Mouse (Mus musculus) layer of hippocampus, postnatal 25 days (tissue): Measurements from ENCODE around the gene Ripor3. TPM values are rescaled to one million over a fixed set of nuclear protein-coding genes. Genes with fewer than 3 reads are reported as not detected.

Experiments
- DNase-seq, 2 experiments: peaks; one replicate each; pipeline ENCODE4 v3.0.0; 2022; ENCODE audit warnings: mixed read lengths in 2 of 2, low spot score in 1 of 2; ENCODE audit errors: extremely low spot score in 1 of 2
- total RNA-seq, 2 experiments: library from RNA; stranded (reverse); gene quantifications; 2 replicates each; pipeline ENCODE4 v1.2.3; 2021

Gene Ripor3
- total RNA-seq, 2 experiments from 2014 or later = 0.42 TPM; not detected in 1

DNA sequence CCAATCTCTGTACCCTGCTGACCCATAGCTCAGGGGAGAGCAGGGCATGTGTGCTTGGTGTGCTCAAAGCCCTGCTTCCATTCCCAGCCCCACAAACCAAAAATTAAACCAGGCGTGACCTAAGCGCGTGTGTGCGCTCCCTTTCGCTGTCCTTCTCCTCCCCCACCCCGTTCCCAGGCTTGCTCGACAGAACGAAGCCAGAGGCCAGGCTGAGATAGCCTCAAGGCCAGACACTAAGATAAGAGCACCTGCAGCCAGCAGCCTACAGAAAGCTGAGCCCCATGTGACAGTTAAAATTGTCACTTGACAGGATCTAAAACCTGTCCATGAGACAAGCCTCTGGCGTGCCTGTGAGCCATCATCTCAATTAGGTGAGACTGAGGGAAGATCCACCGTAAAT, 23.5 kb upstream of the Ripor3 start:
- no peak for DNase-seq

DNA sequence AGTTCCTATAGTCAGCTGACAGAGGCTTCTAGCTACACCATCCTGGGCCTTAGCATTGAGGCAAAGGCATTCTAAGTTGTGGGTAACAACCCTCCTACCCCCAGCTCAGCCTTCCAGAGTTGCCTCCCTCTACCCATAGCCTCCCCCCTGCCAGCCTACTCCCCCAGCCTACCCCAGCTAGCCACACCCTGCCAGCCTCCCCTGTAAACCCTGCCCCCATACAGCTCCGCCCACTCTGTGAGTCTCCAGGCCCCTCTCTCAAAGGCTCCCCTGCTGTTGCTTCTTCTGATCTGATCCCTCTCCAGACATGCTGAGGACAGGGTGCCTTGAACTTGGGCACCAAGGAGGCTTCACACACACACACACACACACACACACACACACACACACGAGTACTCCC, 21.4 kb upstream of the Ripor3 start:
- no peak for DNase-seq

DNA sequence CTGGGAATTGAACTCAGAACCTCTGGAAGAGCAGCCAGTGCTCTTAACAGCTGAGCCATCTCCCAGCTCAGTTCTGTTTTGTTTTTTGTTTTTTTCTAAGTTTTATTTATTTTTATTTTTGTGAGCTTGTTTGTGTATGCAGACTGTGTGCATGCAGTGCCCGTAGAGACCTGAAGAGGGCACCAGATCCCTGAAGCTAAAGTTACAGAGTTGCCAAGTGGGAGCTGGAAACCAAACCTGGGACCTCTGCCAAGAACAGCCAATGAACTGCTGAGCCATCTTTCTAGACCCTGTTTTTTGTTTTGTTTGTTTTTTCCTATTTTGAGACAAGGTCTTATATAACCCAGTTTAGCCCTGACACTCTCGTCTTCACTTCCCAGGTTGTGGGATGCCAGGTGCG, 18.0 kb upstream of the Ripor3 start:
- no peak for DNase-seq

DNA sequence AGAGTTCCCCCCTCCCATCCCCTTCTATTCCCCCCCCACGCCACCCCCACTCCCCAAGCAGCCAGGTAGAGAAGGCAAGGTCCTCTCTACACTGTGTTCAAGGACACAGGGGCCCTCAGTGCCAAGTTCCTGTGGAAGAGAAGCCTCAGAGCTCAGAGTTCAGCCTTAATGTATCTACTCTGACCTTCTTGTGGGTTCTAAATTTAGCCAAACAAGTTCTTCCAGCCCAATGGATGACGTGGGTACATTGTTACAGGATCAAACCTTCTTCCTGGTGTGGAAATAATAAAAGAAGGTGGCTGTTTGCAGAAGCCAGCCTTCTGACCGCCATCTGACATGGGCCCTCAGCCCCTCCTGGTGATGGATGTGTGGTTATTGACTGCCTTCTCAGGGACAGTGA, 16.0 kb upstream of the Ripor3 start:
- no peak for DNase-seq

DNA sequence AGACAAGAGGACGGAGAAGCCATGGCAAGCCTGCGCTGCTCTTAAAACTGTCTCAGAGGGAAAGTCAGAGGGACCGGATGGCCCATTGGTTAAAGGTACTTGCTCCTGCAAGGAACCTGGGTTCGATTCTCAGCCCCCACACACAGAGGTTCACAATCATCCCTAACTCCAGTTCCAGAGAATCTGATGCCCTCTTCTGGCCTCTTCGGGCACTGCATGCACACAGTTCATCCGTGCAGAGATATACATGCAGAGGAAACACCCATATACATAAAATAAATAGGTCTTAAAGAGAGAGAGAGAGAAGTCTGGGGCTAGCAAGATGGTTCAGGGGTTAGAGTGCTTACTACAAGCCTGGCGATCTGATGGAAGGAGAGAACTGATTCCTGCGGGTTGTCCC, 15.5 kb upstream of the Ripor3 start:
- DNase-seq = no peak

DNA sequence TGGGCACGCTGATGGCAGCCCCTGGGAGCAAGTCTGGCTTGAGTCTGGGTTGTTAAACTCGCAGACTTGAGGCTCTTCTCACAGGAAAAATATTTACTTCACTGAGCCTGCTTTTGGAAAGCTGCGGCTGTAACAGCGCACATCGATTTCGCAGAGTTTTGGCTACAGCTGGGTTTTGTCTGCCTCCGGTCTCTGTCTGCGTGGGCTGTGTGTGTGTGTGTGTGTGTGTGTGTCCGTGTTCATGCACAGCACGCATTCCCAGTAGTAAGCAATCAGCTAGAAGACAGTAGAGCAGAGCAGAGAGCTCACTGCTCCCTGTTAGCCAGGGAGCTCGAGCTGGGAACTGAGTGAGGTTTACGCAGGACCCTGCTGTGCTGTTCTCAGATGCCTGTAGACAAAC, 14.8 kb upstream of the Ripor3 start:
- peak; percentile 36 to 45 for DNase-seq

DNA sequence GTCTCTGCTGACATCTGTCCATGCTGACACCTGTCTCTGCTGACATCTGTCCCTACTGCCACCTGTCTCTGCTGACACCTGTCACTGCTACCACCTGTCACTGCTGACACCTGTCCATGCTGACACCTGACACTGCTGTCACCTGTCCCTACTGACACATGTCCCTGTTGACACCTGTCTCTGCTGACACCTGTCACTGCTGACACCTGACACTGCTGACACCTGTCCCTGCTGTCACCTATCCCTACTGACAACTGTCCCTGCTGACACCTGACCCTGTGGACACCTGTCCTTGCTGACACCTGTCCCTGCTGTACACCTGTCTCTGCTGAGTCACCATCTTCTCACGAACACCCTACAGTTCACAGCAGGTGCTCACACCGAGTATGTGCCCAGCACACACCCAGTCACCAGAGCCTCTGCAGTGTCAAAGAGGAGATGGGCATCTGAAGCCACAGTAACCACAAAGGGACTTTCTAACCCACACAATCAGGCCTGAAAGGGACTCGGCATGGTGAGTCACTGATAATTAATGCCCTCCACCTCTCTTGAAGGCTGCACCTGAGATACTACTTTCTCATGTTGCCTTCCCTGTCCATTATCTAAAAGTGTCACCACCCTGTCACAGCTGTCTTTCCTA, 13.5 kb upstream of the Ripor3 start:
- no peak for DNase-seq

DNA sequence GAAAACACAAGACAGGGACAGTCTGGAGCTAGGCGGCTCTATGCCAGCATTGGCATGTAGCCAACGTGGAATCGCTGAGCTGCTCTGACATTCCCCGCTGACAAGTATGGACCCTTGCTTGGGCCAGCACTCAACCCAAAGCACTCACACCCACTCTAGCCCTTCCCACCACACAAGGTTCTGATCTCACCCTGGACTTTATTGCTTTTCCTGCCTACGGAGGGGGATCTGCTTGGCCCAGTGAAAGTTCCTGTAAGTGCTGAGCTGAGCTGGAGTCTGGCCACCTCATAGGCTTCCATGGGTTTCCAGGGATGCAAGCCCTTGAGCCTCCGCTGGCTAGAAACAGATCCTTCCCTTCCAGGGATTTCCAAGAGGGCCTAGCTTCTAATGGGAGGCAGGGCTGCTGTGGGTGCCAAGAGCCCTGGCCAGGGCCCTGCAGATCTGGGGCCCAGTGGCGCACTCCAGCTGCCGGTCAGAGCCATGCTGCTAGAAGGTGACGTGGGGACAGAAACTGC, 8.8 kb upstream of the Ripor3 start:
- DNase-seq = peak in 1 of 2 experiments; percentile 35

DNA sequence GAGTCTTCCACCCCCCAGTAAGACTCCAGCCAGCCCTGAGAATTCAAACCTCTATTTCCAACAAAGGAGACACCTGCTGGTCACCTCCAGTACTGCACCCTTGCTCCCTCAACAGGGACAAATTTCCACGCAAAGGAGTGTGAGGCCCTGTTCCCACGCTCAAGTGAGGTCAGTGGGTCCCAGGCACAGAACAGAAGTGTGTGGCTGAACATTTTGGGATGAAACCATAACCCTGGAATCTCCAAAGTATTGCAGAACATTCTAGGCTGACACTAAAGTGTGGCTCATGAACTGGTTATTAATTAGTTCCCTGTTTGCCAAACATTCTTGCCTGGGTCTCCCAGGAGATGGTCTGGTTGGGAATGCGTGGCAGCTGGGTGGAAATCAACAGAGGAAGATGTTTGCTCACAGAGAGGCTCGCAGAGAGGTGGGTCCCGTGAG, 6.6 kb upstream of the Ripor3 start:
- peak; percentile 56 to 89 for DNase-seq

DNA sequence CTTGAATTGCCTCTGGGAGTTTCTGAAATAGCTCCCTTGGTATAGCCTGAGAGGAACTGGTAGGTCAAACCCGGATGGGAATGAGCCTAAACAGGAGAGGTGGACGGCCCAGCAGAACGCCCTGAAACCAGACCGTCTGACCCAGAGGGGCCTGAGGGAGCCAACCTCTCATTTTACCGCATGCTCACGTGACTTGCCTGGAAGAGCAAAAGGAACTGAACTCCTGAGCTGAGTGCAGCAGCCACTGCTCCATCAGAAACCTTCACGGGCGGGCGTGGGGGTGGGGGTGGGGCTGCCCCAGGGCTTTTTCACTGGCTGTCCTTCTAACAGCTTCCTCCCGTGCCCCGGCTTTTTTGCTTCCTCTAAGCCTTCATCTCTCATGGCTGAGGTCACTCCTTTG, 475 bp upstream of the Ripor3 start:
- no peak for DNase-seq

DNA sequence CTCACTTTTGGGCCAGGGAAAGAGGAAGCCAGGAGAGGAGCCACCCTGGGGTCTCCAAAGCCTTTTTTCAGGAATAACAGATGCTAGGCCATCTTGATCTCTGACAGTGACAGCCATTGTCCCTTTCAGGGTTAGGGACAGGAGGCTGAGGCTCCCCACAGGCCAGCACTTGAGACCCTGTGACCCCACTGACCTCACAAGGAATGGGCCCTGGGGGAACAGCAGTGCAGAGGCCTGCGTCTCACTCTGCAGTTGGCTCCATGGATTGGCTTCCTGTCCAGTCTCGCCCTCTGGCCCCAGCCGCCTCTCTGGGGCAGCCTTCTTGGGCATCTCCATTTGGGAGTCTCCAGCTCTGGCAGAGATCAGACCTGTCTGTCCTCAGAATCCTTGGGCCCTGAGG, 2.3 kb downstream of the Ripor3 start:
- DNase-seq = no peak

DNA sequence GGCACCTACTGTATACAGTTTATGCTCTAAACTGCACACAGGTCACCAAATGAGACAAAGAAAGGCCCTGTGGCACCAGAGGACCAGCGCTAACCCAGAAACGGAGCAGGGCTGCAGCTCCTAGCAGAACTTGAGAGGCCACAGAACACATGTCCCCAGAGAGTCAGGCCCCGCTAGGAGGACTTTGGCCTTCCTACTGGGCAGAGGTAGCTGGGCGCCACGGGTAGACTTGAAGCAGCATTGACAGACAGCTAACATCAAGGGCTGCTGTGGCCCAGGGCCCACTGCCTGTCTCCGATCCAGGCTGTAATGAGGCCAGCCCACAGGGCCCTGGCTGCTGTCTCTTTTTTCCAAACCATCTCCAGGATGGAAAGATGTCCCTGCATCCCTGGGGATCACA, 3.9 kb downstream of the Ripor3 start:
- no peak for DNase-seq

DNA sequence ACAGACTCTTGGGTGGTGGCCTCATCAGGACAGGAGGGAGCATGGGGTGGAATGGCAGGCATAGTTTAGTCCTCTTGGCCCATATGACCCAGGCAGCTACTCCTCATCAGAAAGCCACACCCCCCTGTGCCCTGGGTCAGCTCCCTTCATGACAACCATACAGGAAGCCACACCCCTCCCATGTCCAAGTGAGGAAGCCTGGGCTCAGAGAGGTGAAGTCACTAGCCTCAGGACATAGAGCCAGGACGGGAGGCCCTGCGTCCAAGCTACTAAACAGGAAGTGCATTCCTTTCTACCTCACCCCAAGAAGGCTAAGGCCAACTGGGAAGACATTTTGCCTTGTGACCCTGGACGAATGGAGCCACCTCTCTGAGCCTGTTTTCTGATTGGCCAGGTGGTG, 4.8 kb downstream of the Ripor3 start:
- DNase-seq = no peak

DNA sequence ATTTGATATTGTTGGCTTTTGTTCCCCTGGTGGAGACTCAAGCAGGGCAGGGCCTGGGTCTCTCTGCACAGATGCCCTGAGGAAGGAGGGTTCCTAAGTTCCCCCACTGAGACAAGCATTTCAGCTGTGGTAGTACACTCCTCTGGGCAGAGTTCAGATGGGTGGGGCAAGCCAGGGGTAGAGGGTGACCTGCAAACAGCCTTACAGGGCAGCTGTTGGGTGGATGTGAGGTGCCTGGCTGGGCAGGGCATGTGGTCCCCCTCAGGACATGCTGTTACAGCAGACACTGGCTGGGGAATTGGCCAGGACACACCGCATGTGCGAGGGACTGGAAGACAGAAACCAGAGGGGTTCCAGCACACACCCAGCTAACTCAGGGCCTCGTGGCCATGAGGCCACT, 5.4 kb downstream of the Ripor3 start:
- DNase-seq = no peak

DNA sequence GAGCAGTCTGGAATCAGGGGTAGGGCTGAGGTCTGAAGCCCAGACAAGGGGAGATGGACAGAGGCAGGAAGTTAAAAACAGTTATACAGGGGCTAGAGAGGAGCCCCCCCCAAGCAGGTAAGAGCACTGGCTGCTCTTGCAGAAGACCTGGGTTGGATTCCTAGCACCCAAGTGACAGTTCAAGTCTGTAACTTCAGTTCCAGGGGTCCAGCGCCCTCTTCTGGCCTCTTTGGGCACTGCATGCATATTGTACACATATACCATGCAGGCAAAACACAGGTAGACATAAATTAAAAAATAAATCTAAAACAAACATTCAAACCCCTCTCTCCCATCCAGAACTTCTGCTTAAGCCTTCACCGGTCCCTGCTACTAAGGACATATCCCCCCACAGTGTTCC, 6.0 kb downstream of the Ripor3 start:
- no peak for DNase-seq

DNA sequence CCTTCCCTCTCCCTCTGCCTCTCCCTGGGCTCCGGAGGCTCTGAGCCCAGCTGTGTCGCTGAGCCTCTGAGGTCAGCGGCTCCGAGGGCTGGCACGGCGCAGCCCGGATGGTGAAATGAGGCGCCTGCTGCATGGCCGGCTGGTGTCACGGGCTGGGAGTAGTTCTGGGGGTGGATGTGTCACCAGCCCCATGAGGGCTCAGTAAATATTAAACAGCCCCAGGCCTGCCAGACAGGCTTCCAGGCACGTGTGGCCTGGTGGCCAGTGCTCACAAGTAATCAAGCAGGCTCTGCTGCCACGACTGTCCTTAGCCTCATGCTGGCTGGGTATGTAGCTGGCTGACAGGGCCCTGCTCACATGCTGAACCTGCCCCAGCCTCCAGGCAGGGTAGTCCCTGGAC, 7.0 kb downstream of the Ripor3 start:
- no peak for DNase-seq

DNA sequence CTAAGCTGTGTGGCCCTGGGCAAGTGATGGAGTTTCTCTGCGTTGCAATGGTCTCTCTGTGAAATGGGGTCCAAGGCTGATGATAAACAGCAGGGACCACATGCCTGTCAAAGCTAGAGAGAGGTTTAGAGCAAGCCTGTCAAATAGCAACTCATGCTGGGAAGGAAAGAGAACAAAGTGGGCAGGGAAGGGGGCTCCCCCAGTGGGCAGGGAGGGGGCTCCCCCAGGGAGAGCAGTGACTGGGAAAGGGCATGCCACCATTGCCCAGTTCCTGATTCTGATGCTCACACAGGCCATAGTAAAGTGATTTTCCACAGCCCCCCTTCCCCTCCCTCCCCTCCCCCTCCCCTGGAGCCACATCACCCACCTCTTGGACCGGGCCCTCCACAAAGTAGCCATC, 7.5 kb downstream of the Ripor3 start:
- DNase-seq = no peak

DNA sequence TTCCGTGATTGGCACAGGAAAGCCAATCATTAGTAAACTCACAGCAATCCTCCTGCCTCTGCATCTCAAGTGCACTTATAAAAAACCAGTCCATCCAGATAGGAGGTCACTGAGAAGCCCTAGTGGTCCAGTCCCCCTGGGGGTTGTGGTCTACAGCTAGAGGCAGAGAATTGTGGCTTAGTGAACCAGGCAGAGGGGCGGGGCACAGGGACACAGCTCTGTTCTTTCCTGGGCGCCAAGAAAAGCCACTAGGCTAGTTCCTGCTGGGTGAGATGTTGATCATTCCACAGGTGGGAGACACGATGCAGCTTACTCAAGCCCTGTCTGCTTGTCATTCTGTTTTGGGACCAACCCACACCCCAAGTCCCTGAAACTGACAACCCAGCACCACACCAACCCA, 8.2 kb downstream of the Ripor3 start:
- DNase-seq = no peak

DNA sequence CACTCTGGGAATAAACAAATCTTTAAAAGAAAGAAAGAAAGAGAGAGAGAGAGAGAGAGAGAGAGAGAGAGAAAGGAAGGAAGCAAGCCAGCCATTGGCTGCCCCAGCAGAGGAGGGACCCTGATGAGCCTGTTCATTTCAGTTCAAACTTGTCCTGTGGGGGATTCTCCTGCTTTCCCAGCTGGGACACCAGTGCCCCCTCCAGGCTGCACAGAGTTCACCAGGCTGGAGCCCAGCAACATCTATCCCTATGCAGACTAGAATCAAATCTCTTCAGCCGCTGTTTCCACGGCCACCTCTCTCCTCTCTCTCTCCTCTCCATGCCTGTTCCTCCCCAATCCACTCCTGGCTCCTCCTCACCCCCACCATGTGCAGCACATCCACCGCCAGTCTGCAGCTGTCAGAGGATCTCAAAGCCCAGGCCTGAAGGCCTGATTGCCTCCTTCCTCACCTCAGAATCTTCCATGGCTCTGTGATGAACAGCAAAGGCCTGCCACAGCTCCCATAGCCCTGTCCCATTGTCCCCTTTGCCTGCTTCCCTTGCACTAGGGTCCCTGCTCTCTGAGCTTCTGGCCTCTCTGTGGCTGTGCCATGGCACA, 11.2 kb downstream of the Ripor3 start:
- no peak for DNase-seq

DNA sequence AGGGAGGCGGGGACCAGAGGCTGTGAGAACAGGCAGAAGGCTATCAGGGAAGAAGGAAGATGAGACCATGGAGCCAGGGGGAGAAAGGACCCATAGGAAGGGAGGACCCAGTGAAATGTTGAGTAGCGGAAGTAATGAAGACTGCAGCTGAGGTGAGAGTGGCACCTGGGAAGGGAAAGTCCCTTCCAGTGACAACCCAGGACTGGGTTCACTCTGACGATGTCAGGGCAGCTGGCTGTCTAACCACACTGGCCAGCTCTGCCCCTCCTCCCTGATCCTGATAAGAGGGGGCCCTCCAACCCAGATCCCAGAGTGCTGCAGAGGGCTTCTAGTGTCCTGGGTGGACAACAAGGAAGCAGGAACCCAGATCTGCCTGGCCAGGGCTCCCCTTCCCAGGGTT, 12.9 kb downstream of the Ripor3 start:
- DNase-seq = no peak

DNA sequence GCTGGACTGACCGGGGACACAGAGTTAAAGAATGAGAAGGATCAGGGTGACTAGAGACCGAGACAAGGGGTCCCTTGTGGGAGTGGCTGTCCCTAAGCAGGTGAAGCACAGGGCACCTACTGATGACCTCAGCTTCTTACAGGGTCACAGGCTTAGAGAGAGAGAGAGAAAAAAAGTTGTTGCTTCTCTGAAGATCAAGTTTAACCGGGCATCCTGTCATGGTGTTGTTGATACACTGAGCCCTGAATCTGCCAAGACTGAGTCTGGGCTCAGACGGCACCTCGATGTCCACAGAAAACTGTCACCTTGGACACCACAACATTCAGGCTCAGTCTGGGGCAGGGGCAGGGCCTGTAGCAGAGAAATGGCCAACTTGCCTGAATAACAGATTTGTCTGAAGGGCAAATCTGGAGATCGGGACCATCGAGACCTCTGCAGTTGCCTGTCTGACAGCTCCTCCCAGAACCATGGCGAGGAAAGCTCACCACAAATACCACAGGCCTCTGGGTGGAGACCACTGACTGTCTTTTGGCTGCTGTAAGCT, 13.7 kb downstream of the Ripor3 start:
- no peak for DNase-seq
